Mouse (Mus musculus): ENCODE data around the gene Atp2b2. TPM values are rescaled to one million over a fixed set of nuclear protein-coding genes. Genes with fewer than 3 reads are reported as not detected.

The Atp2b2 gene
- polyA plus RNA-seq, 2 experiments = 0.55 to 0.91 TPM

GRCm38 (mm10) chr6:114022104-114022503, 20.3 kb downstream of the Atp2b2 start:
- H3K27me3 ChIP-seq (ENCODE audit: control insufficient read depth, insufficient read depth, low read length) = no peaks in the 10 kb centered on the region
- H3K4me1 ChIP-seq (replicated peaks; ENCODE audit: control insufficient read depth in 2 of 2, insufficient read depth in 2 of 2, low read length in 1 of 2) = no peaks in the 10 kb centered on the region
- H3K9me3 ChIP-seq (ENCODE audit: control insufficient read depth, low read length) = no peaks in the 10 kb centered on the region
- no peak overlapping the region for H3K9ac ChIP-seq (replicated peaks)
- no peak overlapping the region for H3K4me2 ChIP-seq (ENCODE audit: low read depth)
- no peak overlapping the region for H3K4me3 ChIP-seq (ENCODE audit: insufficient read depth in 1 of 2, low read depth in 2 of 2, low read length in 2 of 2)
- no peak for DNase-seq (ENCODE audit: low read depth in 3 of 3, low spot score in 3 of 3)
- H3K27ac ChIP-seq = no peak overlapping the region
- 69% methylated on average over 9 of the region's 9 CpGs for WGBS (ENCODE audit: insufficient replicate concordance)
- TF ChIP-seq CTCF (IDR thresholded peaks at IDR 0.05; ENCODE audit: low read depth) (no peak), EP300 (IDR thresholded peaks at IDR 0.05; ENCODE audit: low read depth) (no peak)
- H3K36me3 ChIP-seq (replicated peaks; ENCODE audit: control insufficient read depth, insufficient read depth, low read depth) = no peaks in the 10 kb centered on the region
- ATAC-seq (ENCODE audit: insufficient read depth) = no peak

DNA sequence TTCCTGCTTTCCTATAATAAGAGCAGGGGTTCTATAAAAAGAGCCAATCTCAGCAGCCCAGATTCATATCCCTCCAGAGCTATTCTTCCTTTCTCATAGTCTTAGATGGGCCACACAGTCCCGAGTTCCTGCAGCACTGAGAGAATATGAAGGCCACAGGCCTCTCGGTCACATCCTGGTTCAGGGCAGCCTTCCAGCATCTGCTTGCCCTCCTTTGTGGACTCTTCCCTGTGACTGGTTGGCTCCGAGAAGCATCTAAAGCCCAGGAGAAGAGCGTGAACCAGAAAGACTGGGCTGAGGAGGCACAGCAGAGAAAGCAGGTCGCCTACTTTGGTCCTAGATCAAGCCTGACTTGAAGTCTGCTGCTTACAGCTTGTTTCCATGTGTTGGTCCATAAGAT, 28.6 kb downstream of the Atp2b2 start:
- no peaks in the 10 kb centered on the region for H3K27me3 ChIP-seq (ENCODE audit: control insufficient read depth, insufficient read depth, low read length)
- TF ChIP-seq CTCF (IDR thresholded peaks at IDR 0.05; ENCODE audit: low read depth) (no peak), EP300 (IDR thresholded peaks at IDR 0.05; ENCODE audit: low read depth) (no peak)
- H3K4me3 ChIP-seq (ENCODE audit: insufficient read depth in 1 of 2, low read depth in 2 of 2, low read length in 2 of 2) = no peak overlapping the region
- H3K9ac ChIP-seq (replicated peaks) = no peak overlapping the region
- no peaks in the 10 kb centered on the region for H3K36me3 ChIP-seq (replicated peaks; ENCODE audit: control insufficient read depth, insufficient read depth, low read depth)
- H3K9me3 ChIP-seq (ENCODE audit: control insufficient read depth, low read length) = no peaks in the 10 kb centered on the region
- no peak overlapping the region for H3K4me2 ChIP-seq (ENCODE audit: low read depth)
- no peak overlapping the region for H3K27ac ChIP-seq
- H3K4me1 ChIP-seq (replicated peaks; ENCODE audit: control insufficient read depth in 2 of 2, insufficient read depth in 2 of 2, low read length in 1 of 2) = no peaks in the 10 kb centered on the region
- no peak for ATAC-seq (ENCODE audit: insufficient read depth)
- WGBS (ENCODE audit: insufficient replicate concordance) = 59% methylated on average over 5 of the region's 5 CpGs
- DNase-seq (ENCODE audit: low read depth in 3 of 3, low spot score in 3 of 3) = no peak

DNA sequence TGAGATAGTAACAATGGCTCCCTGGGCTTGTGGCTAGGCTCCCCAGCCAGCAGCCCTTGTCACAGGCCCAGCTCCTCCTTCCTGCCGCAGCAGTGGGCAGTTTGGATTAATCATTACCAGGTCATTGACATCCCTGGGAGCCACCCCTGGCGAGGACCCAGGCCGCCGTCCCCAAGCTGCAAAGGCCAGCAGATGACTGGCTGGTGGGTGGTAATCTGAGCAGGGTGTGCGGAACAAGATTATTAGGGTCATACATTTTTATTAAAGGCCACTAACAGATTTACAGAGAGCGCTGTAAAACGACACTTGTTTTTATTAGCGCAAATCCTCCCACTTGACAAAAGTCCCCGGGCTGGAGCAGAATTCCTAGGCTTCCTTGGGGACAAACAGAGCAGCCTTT, 29.6 kb downstream of the Atp2b2 start:
- WGBS (ENCODE audit: insufficient replicate concordance) = 25% methylated on average over 9 of the region's 9 CpGs
- H3K9me3 ChIP-seq (ENCODE audit: control insufficient read depth, low read length) = no peaks in the 10 kb centered on the region
- no peaks in the 10 kb centered on the region for H3K36me3 ChIP-seq (replicated peaks; ENCODE audit: control insufficient read depth, insufficient read depth, low read depth)
- no peaks in the 10 kb centered on the region for H3K27me3 ChIP-seq (ENCODE audit: control insufficient read depth, insufficient read depth, low read length)
- no peaks in the 10 kb centered on the region for H3K4me1 ChIP-seq (replicated peaks; ENCODE audit: control insufficient read depth in 2 of 2, insufficient read depth in 2 of 2, low read length in 1 of 2)
- H3K9ac ChIP-seq (replicated peaks) = no peak overlapping the region
- H3K4me3 ChIP-seq (ENCODE audit: insufficient read depth in 1 of 2, low read depth in 2 of 2, low read length in 2 of 2) = no peak overlapping the region
- DNase-seq (ENCODE audit: low read depth in 3 of 3, low spot score in 3 of 3) = peak in 1 of 3 experiments; percentile 9
- TF ChIP-seq EP300 (IDR thresholded peaks at IDR 0.05; ENCODE audit: low read depth) = no peak
- no peak for TF ChIP-seq CTCF (IDR thresholded peaks at IDR 0.05; ENCODE audit: low read depth)
- no peak overlapping the region for H3K27ac ChIP-seq
- no peak overlapping the region for H3K4me2 ChIP-seq (ENCODE audit: low read depth)
- no peak for ATAC-seq (ENCODE audit: insufficient read depth)

DNA sequence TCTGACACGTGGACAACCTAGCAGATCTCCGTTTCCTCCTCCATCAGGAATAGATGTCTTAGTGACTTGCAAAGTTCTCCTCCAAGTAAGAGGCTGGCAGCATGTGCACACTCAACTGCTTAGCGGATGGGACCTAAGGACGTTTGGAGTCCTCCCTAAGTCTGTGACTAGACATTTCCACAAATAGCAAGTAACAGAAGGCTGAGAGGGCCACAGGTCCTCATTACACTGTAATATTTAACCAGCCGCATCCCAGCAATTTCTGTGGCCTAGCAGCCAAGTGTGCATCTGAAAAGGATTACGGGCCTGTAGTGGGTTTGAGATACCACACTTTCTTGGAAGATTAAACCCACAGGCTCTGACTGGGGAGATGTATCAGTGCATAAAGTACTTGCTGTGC, 30.4 kb downstream of the Atp2b2 start:
- no peak for ATAC-seq (ENCODE audit: insufficient read depth)

DNA sequence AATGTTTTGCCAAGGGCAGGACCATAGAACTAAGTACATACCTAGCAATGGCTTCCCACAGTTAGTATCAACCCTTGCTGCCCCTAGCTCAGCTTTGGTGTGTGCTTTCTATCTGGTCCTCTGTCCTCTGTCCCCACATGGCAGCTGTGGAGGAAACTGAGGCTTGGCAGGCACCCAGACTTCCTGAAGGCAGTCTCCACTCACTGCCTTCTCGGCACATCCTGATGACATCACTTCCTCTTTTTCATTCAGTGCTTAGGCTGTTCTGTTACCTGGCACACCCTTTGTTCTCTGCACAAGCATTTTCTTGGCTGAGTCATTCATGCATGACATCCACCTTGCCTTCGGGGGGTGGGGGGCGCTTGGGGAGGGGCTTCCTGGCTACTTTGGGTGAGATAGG, 38.6 kb downstream of the Atp2b2 start:
- DNase-seq (ENCODE audit: low read depth in 3 of 3, low spot score in 3 of 3) (no peak), ATAC-seq (ENCODE audit: insufficient read depth) (no peak)
- no peaks in the 10 kb centered on the region for H3K27me3 ChIP-seq (ENCODE audit: control insufficient read depth, insufficient read depth, low read length)
- TF ChIP-seq EP300 (IDR thresholded peaks at IDR 0.05; ENCODE audit: low read depth) (no peak), CTCF (IDR thresholded peaks at IDR 0.05; ENCODE audit: low read depth) (no peak)
- no peaks in the 10 kb centered on the region for H3K4me1 ChIP-seq (replicated peaks; ENCODE audit: control insufficient read depth in 2 of 2, insufficient read depth in 2 of 2, low read length in 1 of 2)
- H3K9me3 ChIP-seq (ENCODE audit: control insufficient read depth, low read length) = no peaks in the 10 kb centered on the region
- no peaks in the 10 kb centered on the region for H3K36me3 ChIP-seq (replicated peaks; ENCODE audit: control insufficient read depth, insufficient read depth, low read depth)
- no peak overlapping the region for H3K4me2 ChIP-seq (ENCODE audit: low read depth)
- no peak overlapping the region for H3K9ac ChIP-seq (replicated peaks)
- H3K27ac ChIP-seq = no peak overlapping the region
- 31% methylated on average over 3 of the region's 3 CpGs for WGBS (ENCODE audit: insufficient replicate concordance)
- no peak overlapping the region for H3K4me3 ChIP-seq (ENCODE audit: insufficient read depth in 1 of 2, low read depth in 2 of 2, low read length in 2 of 2)

More for the DNA sequence above, 30.4 kb downstream of the Atp2b2 start:
- TF ChIP-seq EP300 (IDR thresholded peaks at IDR 0.05; ENCODE audit: low read depth) (no peak), CTCF (IDR thresholded peaks at IDR 0.05; ENCODE audit: low read depth) (no peak)
- DNase-seq (ENCODE audit: low read depth in 3 of 3, low spot score in 3 of 3) = no peak
- Histone ChIP-seq H3K4me2 (ENCODE audit: low read depth) (no peak overlapping the region), H3K4me3 (ENCODE audit: insufficient read depth in 1 of 2, low read depth in 2 of 2, low read length in 2 of 2) (no peak overlapping the region), H3K9ac (replicated peaks) (no peak overlapping the region), H3K27ac (no peak overlapping the region), H3K36me3 (replicated peaks; ENCODE audit: control insufficient read depth, insufficient read depth, low read depth) (no peaks in the 10 kb centered on the region), H3K4me1 (replicated peaks; ENCODE audit: control insufficient read depth in 2 of 2, insufficient read depth in 2 of 2, low read length in 1 of 2) (no peaks in the 10 kb centered on the region), H3K9me3 (ENCODE audit: control insufficient read depth, low read length) (no peaks in the 10 kb centered on the region), H3K27me3 (ENCODE audit: control insufficient read depth, insufficient read depth, low read length) (no peaks in the 10 kb centered on the region)
- WGBS (ENCODE audit: insufficient replicate concordance) = 61% methylated on average over 6 of the region's 6 CpGs

All from liver, embryonic 14.5 days (tissue).